Mouse (Mus musculus): ENCODE measurements around the gene Rex2.
"Not testable (repeated sequence)": the region's sequence is repeated elsewhere in the genome, so short reads cannot be mapped to it uniquely, and the experiment has no call there.

Rex2 gene

GRCm38 (mm10) chr4:147021550-147021949 is at the start of gene Rex2:
TSS of gene Rex2 (plus strand) at chr4:147021850.
- DNase-seq, result not testable (repeated sequence)

- DNase-seq, result not testable (repeated sequence)
These were observed 45.1 kb upstream of the Rex2 start for GRCm38 (mm10) chr4:146976581-146976980.

- not testable (repeated sequence) for DNase-seq
These were observed 3.2 kb upstream of the Rex2 start for GRCm38 (mm10) chr4:147018400-147018799.

GRCm38 (mm10) chr4:147026374-147026773 is 4.7 kb downstream of the Rex2 start:
- DNase-seq, result not testable (repeated sequence)

GRCm38 (mm10) chr4:147031308-147032036 is 9.8 kb downstream of the Rex2 start:
- DNase-seq, result not testable (repeated sequence)

GRCm38 (mm10) chr4:147063768-147064167 is 42.1 kb downstream of the Rex2 start:
- DNase-seq, result not testable (repeated sequence)

- DNase-seq, result not testable (repeated sequence)
These were observed 44.2 kb downstream of the Rex2 start for GRCm38 (mm10) chr4:147065861-147066260.

GRCm38 (mm10) chr4:147066380-147066779 is 44.7 kb downstream of the Rex2 start:
- DNase-seq, result not testable (repeated sequence)

- DNase-seq, result not testable (repeated sequence)
These were observed 74.0 kb downstream of the Rex2 start for GRCm38 (mm10) chr4:147095641-147096040.

GRCm38 (mm10) chr4:147101666-147102626 is 80.3 kb downstream of the Rex2 start:
- not testable (repeated sequence) for DNase-seq

- not testable (repeated sequence) for DNase-seq
These were observed 82.2 kb downstream of the Rex2 start for GRCm38 (mm10) chr4:147103814-147104213.

All from cerebellum, adult 9-10 months (tissue).